Mouse (Mus musculus): ENCODE results near the gene Rapgef4.

- no peak for TF ChIP-seq GATA1 (IDR thresholded peaks at IDR 0.05; ENCODE audit: borderline replicate concordance, low read length)
- no peak for TF ChIP-seq CTCF (IDR thresholded peaks at IDR 0.05; ENCODE audit: low read depth, low read length)
- no peak for TF ChIP-seq TAL1 (conservative IDR thresholded peaks at IDR 0.05; ENCODE audit: low read depth, low read length)
Observed at GRCm38 (mm10) chr2:72045024-72045423, 64.0 kb downstream of the Rapgef4 start.
